Mouse (Mus musculus): ENCODE results near the gene Rab34.

The Rab34 gene

DNA sequence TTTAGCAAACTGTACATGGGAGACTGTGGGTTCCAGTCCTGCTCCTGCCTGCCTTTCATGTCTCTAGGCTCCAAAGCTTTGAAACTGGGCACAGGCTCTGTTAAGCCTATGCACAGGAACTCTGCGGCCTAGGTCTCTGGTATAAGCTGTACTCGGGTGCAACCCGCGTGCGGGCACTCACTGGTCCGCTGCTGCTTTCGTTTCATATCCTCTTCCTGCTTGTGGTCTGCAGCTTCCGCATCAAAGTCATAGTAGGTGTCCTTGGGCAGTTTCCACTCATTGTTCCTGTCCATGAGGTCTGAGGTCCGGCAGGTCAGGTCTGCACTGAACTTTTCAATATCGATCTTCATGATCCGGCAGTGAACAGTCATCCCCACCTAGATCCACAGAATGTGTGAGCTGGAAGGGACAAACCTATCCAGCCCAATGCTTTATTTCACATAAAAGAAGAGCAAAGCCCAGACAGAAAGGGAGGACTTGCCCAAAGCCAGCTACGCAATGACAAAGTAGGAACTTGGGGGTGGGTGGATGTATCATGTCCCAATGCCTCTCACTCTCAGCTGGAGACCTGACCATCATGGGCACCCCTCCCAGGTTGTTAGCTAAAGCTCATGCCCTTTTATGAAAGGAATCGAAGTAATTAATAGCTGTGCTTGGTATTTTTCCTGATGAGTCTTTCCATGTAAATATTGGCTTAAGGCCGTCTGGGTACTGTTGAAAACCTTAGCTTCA lies 25.0 kb downstream of the Rab34 start:
- no peak for DNase-seq (ENCODE audit: low read depth)

DNA sequence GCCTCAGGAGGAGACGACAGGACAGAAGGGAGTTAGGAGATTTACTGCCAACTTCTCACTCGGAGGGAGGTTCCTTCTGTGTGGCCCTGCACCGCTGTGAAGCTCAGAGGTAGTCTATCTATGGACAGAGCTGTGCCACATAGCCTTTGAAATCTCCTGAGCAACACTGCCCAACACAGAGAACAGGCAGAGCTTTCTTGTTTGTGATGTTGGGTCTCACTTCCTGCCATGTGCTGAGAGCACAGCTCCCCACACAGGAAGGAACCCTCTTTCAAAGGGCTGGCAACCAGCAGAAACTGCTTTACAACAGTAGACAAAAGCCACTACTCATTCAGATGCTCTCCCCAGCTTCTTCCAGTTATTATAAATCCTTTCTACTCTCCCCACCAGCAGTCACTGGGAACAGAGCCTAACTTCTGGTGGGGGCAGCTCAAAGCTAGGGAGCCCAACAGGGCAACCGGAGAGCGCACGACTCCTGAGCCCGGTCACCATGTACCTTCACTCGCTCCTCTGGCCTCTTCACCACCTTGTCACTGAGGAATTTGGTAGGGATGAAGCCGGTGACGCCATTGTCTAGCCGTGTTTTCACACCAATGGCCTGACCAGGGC lies 27.6 kb downstream of the Rab34 start:
- DNase-seq (ENCODE audit: low read depth) = no peak

DNA sequence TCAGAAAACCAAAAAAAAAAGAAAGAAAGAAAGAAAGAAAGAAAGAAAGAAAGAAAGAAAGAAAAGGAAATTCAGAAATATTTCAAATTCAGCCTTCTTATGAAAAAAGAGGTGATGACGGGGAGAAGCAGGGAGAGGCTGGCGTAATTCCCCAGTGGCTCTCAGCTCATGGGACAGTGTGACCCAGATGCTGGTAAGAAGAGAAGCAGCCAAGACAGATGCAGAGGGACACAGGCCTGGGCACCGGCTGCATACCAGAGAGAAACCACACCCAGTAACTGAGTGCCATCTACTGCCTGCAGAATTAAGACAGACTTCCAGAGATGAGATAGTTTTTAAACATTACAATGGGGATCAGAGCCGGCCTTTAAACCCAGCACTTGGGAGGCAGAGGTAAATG lies 35.4 kb downstream of the Rab34 start:
- no peak for DNase-seq (ENCODE audit: low read depth)

DNA sequence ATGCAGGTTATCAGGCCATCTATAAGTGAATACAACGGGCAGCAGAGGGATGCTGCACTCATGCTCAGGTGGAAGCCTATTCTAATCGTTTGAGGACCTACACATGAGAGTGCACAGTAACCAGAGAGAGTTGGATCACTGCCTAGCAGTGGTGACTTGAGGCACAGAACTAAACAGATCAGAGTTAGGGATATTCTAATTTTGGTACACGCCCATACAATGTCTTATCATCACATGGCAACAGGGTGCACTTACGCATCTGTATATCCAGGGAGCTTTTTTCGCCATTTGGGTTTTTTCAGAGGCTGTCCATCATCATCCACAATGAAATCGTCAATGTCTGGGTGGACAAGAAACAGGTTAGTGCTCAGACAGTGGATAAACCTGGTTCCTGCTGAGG lies 43.3 kb downstream of the Rab34 start:
- no peak for DNase-seq (ENCODE audit: low read depth)

DNA sequence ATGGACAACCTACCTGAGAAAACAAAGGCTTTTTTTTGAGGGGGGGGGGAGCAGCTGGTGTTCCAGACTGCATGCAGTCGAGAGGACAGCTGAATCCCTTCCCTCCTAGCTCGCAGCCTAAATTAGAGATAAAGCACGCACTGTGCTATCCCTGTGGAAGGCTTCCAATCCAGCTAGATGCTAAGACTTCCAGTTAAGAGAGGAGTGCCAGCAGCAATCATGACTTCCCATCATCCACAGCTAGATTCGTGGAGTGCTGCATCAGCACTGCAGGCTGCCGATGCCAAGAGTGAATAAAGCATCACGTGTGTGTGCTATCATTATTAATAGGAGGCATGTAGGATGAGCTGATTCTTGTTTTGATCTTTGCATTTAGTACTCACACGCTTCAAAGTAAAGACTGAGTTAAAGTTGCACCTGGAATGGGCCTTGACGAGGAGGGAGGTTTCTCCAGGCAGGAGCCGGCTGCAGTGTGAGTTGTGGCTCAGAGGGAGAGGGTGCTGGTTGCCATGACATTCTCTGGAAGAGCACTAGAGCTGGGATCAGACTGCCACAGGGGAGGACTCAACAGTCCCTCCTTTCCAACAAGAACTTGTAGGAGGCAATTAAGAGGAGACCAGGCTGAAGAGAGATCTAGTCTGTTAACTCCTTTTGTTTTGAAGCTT lies 52.1 kb downstream of the Rab34 start:
- no peak for DNase-seq (ENCODE audit: low read depth)

Measured in NIH3T3 (cell line).